Mouse (Mus musculus) lung, postnatal 36 days (tissue): ENCODE data around the gene Rrn3.

Source experiments
- DNase-seq: peaks from one replicate; pipeline ENCODE4 v3.0.0; 2022; ENCODE audit warnings: mixed read lengths

Rrn3 gene

GRCm38 (mm10) chr16:13853886-13854285 is 73.4 kb downstream of the Rrn3 start:
- no peak for DNase-seq
